Mouse (Mus musculus) G1E-ER4 (cell line): ENCODE results near the gene Agbl1. TPM values are rescaled to one million over a fixed set of nuclear protein-coding genes. Genes with fewer than 3 reads are reported as not detected.

Experiments used
- GATA1 ChIP-seq: IDR thresholded peaks from one replicate; pipeline ENCODE4 v1.8.0; 2012; ENCODE audit warnings: low read length, inconsistent platforms
- polyA plus RNA-seq: library from polyadenylated mRNA; stranded (reverse); fragments of >175 nt; gene quantifications from 2 replicates; pipeline ENCODE4 v1.2.3, GENCODE M21; 2012

Agbl1 gene
- polyA plus RNA-seq, 1 experiment, result not detected

DNA sequence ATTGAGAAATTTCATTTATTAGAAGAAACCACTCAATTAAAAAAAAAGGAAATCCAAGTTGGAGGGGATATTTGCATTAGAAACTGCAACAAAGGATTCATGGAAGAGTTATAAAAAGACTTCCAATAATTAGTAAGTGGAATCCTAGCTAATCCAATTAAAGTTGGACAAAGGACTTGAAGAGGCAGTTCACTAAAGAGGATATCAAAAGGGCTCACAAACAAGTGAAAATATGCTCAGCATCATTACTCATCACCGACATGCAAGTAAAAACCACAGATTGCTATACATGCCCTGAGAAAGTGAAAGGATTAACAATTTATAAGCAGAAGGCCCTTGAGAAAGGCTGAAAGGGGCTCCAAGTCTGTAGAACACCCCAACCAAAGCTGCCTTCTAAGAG is 935.2 kb downstream of the Agbl1 start:
- no peak for TF ChIP-seq GATA1
